ENCODE assay signal across 10 mouse cellular contexts in the genomic region with DNA sequence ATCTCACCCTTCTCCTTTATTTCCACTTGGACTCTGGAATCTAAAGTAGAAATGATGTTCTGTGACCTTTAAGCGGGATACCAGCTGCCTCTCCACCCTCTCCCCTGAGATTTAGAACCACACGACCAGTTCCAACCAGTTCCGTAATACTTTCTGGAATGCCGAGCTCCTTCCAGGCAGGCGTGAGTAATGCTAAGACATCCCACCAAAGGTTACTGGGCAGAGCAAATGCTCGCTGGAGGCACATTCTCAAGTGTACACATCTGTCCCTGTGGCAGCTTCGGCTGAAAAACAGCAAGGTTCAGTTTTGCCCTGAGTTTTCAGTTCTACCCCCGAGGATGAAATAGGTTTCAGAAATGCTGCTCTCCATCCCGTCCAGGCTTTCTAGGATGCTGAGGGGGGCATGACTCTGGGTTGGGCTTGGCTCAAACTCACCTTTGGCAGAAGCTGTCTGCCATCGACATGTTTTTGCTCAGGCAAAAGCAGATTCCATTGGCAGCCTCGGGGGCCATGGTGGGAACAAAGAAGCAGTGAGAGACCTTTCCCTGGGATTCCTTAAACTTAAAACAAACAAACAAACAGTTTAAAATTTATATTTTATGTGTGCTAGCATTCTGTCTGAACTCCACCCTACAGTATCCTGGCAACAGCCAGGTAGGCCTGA. TPM values are rescaled to one million over a fixed set of nuclear protein-coding genes. Genes with fewer than 3 reads are reported as not detected.
DNase-seq lines count a peak whose midpoint lies in the region; ATAC-seq and TF ChIP-seq lines count a peak whose summit lies in the region.
"Had no signal": no experiment of that assay in that cellular context is flagged by ENCODE, and none has a peak within 500 bp of the region (broad histone marks: within the 10 kb centered on the region; RNA-seq: fewer than 3 reads in every experiment).

No protein-coding gene starts in this region.

- H3K27me3 ChIP-seq in midbrain, embryonic 10.5 days (ENCODE audit: low read depth, poor library complexity, severe bottlenecking): no peaks in the 10 kb centered on the region
- no peaks in the 10 kb centered on the region for H3K27me3 ChIP-seq in midbrain, embryonic 11.5 days (ENCODE audit: control insufficient read depth, insufficient read depth, low read length)
- H3K27me3 ChIP-seq in intestine, postnatal 0 days (replicated peaks; ENCODE audit: control insufficient read depth, insufficient read depth, low read length): no peaks in the 10 kb centered on the region
- H3K27me3 ChIP-seq in stomach, embryonic 15.5 days (replicated peaks): no peaks in the 10 kb centered on the region

- H3K4me3 ChIP-seq in midbrain, embryonic 10.5 days: no peak overlapping the region
- H3K4me3 ChIP-seq in midbrain, embryonic 11.5 days (ENCODE audit: low read depth, low read length): no peak overlapping the region
- H3K4me3 ChIP-seq in intestine, postnatal 0 days (ENCODE audit: low read depth, low read length): no peak overlapping the region
- H3K4me3 ChIP-seq in stomach, embryonic 15.5 days (replicated peaks): no peak overlapping the region

- H3K4me1 ChIP-seq in midbrain, embryonic 10.5 days: peaks cover 19% of the 10 kb centered on the region
- no peaks in the 10 kb centered on the region for H3K4me1 ChIP-seq in midbrain, embryonic 11.5 days (ENCODE audit: control insufficient read depth, insufficient read depth, low read length)
- H3K4me1 ChIP-seq in intestine, postnatal 0 days (replicated peaks; ENCODE audit: control insufficient read depth, insufficient read depth, low read length): no peaks in the 10 kb centered on the region
- H3K4me1 ChIP-seq in stomach, embryonic 15.5 days: peaks cover 17% of the 10 kb centered on the region; the same call in 1 of the 2 replicates

- H3K36me3 ChIP-seq in midbrain, embryonic 10.5 days: no peaks in the 10 kb centered on the region
- H3K36me3 ChIP-seq in midbrain, embryonic 11.5 days (ENCODE audit: control insufficient read depth, insufficient read depth, low read length): no peaks in the 10 kb centered on the region
- no peaks in the 10 kb centered on the region for H3K36me3 ChIP-seq in intestine, postnatal 0 days (ENCODE audit: control insufficient read depth, insufficient read depth)
- no peaks in the 10 kb centered on the region for H3K36me3 ChIP-seq in stomach, embryonic 15.5 days

- H3K4me2 ChIP-seq in midbrain, embryonic 11.5 days: no peak overlapping the region
- H3K4me2 ChIP-seq in intestine, postnatal 0 days (replicated peaks; ENCODE audit: low read depth): no peak overlapping the region
- H3K4me2 ChIP-seq in stomach, embryonic 15.5 days: no peak overlapping the region

- H3K9ac ChIP-seq in midbrain, embryonic 11.5 days (ENCODE audit: low read length): no peak overlapping the region
- no peak overlapping the region for H3K9ac ChIP-seq in intestine, postnatal 0 days (ENCODE audit: low read depth, low read length)
- no peak overlapping the region for H3K9ac ChIP-seq in stomach, embryonic 15.5 days

- H3K27ac ChIP-seq in midbrain, embryonic 10.5 days (replicated peaks): peak overlapping the region; percentile 61
- no peak overlapping the region for H3K27ac ChIP-seq in midbrain, embryonic 11.5 days (ENCODE audit: low read depth, low read length)
- H3K27ac ChIP-seq in intestine, postnatal 0 days (ENCODE audit: low read depth, low read length): no peak overlapping the region
- peak overlapping the region; percentile 31; the same call in 1 of the 2 replicates for H3K27ac ChIP-seq in stomach, embryonic 15.5 days
- H3K27ac ChIP-seq: macrophage had no signal

- TF ChIP-seq CTCF in intestine, postnatal 0 days (IDR thresholded peaks at IDR 0.05; ENCODE audit: low read depth): no peak

- 73% methylated on average over 11 of the region's 11 CpGs for WGBS in midbrain, embryonic 10.5 days
- 60% methylated on average over 11 of the region's 11 CpGs for WGBS in midbrain, embryonic 11.5 days
- 58% methylated on average over 11 of the region's 11 CpGs for WGBS in intestine, postnatal 0 days
- 41% methylated on average over 11 of the region's 11 CpGs for WGBS in stomach, embryonic 15.5 days

- no peak for ATAC-seq in midbrain, embryonic 11.5 days (ENCODE audit: low FRiP score)
- 0 out of 2 replicates have a peak, but pooled peaks have one; percentile 36 for ATAC-seq in intestine, postnatal 0 days
- ATAC-seq in stomach, embryonic 15.5 days (ENCODE audit: insufficient read depth, low FRiP score, low read depth): peak; percentile 54; the same call in 1 of the 2 replicates
- no peak for ATAC-seq in CD4-positive, CD25-positive, alpha-beta regulatory T cell, adult 4 months

- H3K9me3 ChIP-seq in midbrain, embryonic 10.5 days (replicated peaks): peaks cover 13% of the 10 kb centered on the region; the same call in 1 of the 2 replicates
- H3K9me3 ChIP-seq in midbrain, embryonic 11.5 days (ENCODE audit: control insufficient read depth, low read length): peaks cover 3% of the 10 kb centered on the region; the same call in 1 of the 2 replicates
- no peaks in the 10 kb centered on the region for H3K9me3 ChIP-seq in intestine, postnatal 0 days (ENCODE audit: control insufficient read depth)
- H3K9me3 ChIP-seq in stomach, embryonic 15.5 days: no peaks in the 10 kb centered on the region

- DNase-seq in midbrain, embryonic 10.5 days (ENCODE audit: low spot score): no peak
- no peak for DNase-seq in midbrain, embryonic 11.5 days (ENCODE audit: low spot score, missing footprints)
- DNase-seq in gastrocnemius, adult 18-20 months (ENCODE audit: low spot score): peak; percentile 84
- no peak for DNase-seq in liver
- DNase-seq in frontal cortex, postnatal 10 days (ENCODE audit: low spot score in 2 of 2): no peak
- DNase-seq: thymus, postnatal 14 days had no signal

RNA-seq across cellular contexts. Expression of a gene that starts 21.9 kb away (rescaled TPM):
- 0.32 and 0.57 TPM in 2 replicates for polyA plus RNA-seq in midbrain, embryonic 10.5 days (2016; fragmentation: Nextera tagmentation; extraction: Ambion mirVana)
- polyA plus RNA-seq in midbrain, embryonic 11.5 days (2014; fragmentation: Nextera tagmentation; extraction: Ambion mirVana): 0.51 and 0.66 TPM in 2 replicates
- total RNA-seq in gastrocnemius, adult 18-20 months (2021): 10 to 100 TPM in 1 of 2 experiments, 1 to 10 TPM in 1; 9.5 to 15.6 TPM
- 1.6 and 2.2 TPM in 2 replicates for polyA plus RNA-seq in intestine, postnatal 0 days (2015; fragmentation: Nextera tagmentation; extraction: Ambion mirVana)
- polyA plus RNA-seq in stomach, embryonic 15.5 days (2015; fragmentation: Nextera tagmentation; extraction: Ambion mirVana): 2.8 TPM in 2 replicates
- polyA plus RNA-seq in CD4-positive, CD25-positive, alpha-beta regulatory T cell, adult 4 months (2017; shearing (Covaris generic)): 1 to 10 TPM; 2.4 to 2.7 TPM
- polyA plus RNA-seq: macrophage had no signal

RNA-seq across cellular contexts. Expression of a gene that starts 49.8 kb away (rescaled TPM):
- polyA plus RNA-seq in midbrain, embryonic 10.5 days (2016; fragmentation: Nextera tagmentation; extraction: Ambion mirVana): 1.0 and 1.3 TPM in 2 replicates
- 1.2 and 1.5 TPM in 2 replicates for polyA plus RNA-seq in midbrain, embryonic 11.5 days (2014; fragmentation: Nextera tagmentation; extraction: Ambion mirVana)
- not detected for total RNA-seq in gastrocnemius, adult 18-20 months (2021)
- polyA plus RNA-seq in intestine, postnatal 0 days (2015; fragmentation: Nextera tagmentation; extraction: Ambion mirVana): 0.24 and 0.38 TPM in 2 replicates
- 0.27 and 0.41 TPM in 2 replicates for polyA plus RNA-seq in stomach, embryonic 15.5 days (2015; fragmentation: Nextera tagmentation; extraction: Ambion mirVana)
- not detected for polyA plus RNA-seq in CD4-positive, CD25-positive, alpha-beta regulatory T cell, adult 4 months (2017; shearing (Covaris generic))
- polyA plus RNA-seq: macrophage had no signal

Comparison
In these comparisons a context has a peak if more than half of its experiments do, and no peak if none do; other contexts are left out.
1. H3K27ac ChIP-seq: peak in midbrain, embryonic 10.5 days (single experiment) and stomach, embryonic 15.5 days (single experiment); none in midbrain, embryonic 11.5 days (single experiment) and intestine, postnatal 0 days (single experiment).
2. ATAC-seq: peak in intestine, postnatal 0 days (single experiment) and stomach, embryonic 15.5 days (single experiment); none in midbrain, embryonic 11.5 days (single experiment) and CD4-positive, CD25-positive, alpha-beta regulatory T cell, adult 4 months (single experiment).